Mouse (Mus musculus): ENCODE data around the gene Cdh1. TPM values are rescaled to one million over a fixed set of nuclear protein-coding genes. Genes with fewer than 3 reads are reported as not detected.

The Cdh1 gene
- total and polyA plus RNA-seq, 3 experiments, result 2.4 TPM; not detected in 2

- peak; percentile 72 for TF ChIP-seq CTCF (IDR thresholded peaks at IDR 0.05)
- TF ChIP-seq EP300 (IDR thresholded peaks at IDR 0.05; ENCODE audit: insufficient read depth, low read depth, low read length), result no peak
- intact Hi-C loops (cut with DNase I), result no loop called here
- no peak for DNase-seq
- no peak overlapping the region for H3K4me3 ChIP-seq
- no peak overlapping the region for H3K9ac ChIP-seq (ENCODE audit: low read depth, low read length)
- no peaks in the 10 kb centered on the region for H3K4me1 ChIP-seq (ENCODE audit: control insufficient read depth, insufficient read depth, low read length)
- H3K27ac ChIP-seq, result no peak overlapping the region
- no peaks in the 10 kb centered on the region; the same call in 1 of the 2 replicates for H3K79me2 ChIP-seq (replicated peaks; ENCODE audit: control insufficient read depth, insufficient read depth, low read length)
- no peaks in the 10 kb centered on the region for H3K36me3 ChIP-seq (ENCODE audit: control insufficient read depth, insufficient read depth, low read length)
- H3K27me3 ChIP-seq (ENCODE audit: control insufficient read depth, insufficient read depth, low read length), result no peaks in the 10 kb centered on the region
- WGBS, result 0% methylated on average over 4 of the region's 4 CpGs
Observed at GRCm38 (mm10) chr8:106687479-106687878, 84.3 kb downstream of the Cdh1 start.

DNA sequence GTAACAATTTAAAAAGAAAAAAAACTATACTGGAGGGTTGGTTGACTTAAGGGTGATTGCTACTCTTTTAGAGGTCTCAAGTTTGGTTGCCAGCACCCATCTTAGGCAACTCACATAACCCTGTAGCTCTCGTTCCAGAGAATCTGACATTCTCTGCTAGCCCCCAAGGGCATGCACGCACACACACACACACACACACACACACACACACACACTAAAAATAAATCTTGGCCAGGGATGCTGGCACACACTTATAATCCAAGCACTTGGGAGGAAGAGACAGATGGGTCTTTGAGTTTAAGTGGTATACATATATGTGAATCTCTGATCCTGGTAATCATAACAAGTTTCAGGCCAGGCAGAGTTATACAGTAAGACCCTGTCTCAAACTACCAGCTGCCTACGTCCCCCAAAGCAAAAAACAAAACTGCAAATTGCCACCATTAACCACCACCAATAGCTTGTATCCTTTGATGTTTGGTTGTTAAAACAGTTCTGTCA lies 94.6 kb downstream of the Cdh1 start:
- 53% methylated on average over 3 of the region's 3 CpGs for WGBS
- Histone ChIP-seq H3K36me3 (ENCODE audit: control insufficient read depth, insufficient read depth, low read length) (peaks cover 2% of the 10 kb centered on the region), H3K4me3 (no peak overlapping the region), H3K79me2 (replicated peaks; ENCODE audit: control insufficient read depth, insufficient read depth, low read length) (no peaks in the 10 kb centered on the region), H3K9ac (ENCODE audit: low read depth, low read length) (no peak overlapping the region), H3K27me3 (ENCODE audit: control insufficient read depth, insufficient read depth, low read length) (no peaks in the 10 kb centered on the region), H3K4me1 (ENCODE audit: control insufficient read depth, insufficient read depth, low read length) (no peaks in the 10 kb centered on the region), H3K27ac (peak overlapping the region; percentile 2; the same call in 1 of the 2 replicates)
- TF ChIP-seq EP300 (IDR thresholded peaks at IDR 0.05; ENCODE audit: insufficient read depth, low read depth, low read length) (peak; percentile 47; the same call in 1 of the 2 replicates), POLR2A (IDR thresholded peaks at IDR 0.05; ENCODE audit: insufficient read depth, low read depth, low read length) (no peak)
- intact Hi-C loops (cut with DNase I), result no loop called here
- peak in 1 of 2 experiments; percentile 28 for DNase-seq

- Histone ChIP-seq H3K4me3 (no peak overlapping the region), H3K27ac (no peak overlapping the region), H3K4me1 (ENCODE audit: control insufficient read depth, insufficient read depth, low read length) (peaks cover 4% of the 10 kb centered on the region), H3K27me3 (ENCODE audit: control insufficient read depth, insufficient read depth, low read length) (no peaks in the 10 kb centered on the region), H3K79me2 (replicated peaks; ENCODE audit: control insufficient read depth, insufficient read depth, low read length) (no peaks in the 10 kb centered on the region), H3K9ac (ENCODE audit: low read depth, low read length) (no peak overlapping the region), H3K36me3 (ENCODE audit: control insufficient read depth, insufficient read depth, low read length) (peaks cover 5% of the 10 kb centered on the region)
- DNase-seq, result peak; percentile 64 to 84
- intact Hi-C loops (cut with DNase I), result loop anchor here (1.0 kb wide), 1 partner anchor 188 kb away; no protein-coding TSS in a partner anchor
- WGBS, result 59% methylated on average over 5 of the region's 5 CpGs
- no peak for TF ChIP-seq POLR2A (IDR thresholded peaks at IDR 0.05; ENCODE audit: insufficient read depth, low read depth, low read length)
- TF ChIP-seq CTCF (IDR thresholded peaks at IDR 0.05), result peak; percentile 100; the same call in 1 of the 2 replicates
- peak; percentile 72; the same call in 1 of the 2 replicates for TF ChIP-seq EP300 (IDR thresholded peaks at IDR 0.05; ENCODE audit: insufficient read depth, low read depth, low read length)
Observed at GRCm38 (mm10) chr8:106699588-106699987, 96.4 kb downstream of the Cdh1 start.

DNA sequence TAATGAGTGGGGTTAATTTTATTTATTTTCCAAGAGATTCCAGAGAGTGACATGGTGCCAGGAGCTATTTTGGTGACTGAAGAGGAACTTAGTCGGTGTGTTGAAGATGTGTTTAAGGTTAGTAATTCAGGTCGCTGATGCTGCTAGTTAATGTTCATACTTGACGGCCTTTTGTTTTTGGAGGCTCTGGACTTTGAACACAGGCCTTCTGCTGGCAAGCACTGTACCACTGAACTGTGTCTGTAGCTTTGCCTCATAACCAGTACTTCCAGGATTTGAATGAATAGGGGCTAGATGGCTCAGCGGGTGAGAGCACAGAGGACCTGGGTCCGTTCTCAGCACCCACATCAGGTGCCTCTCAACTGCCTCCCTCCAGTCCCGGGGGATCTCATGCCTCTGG lies 97.0 kb downstream of the Cdh1 start:
- H3K36me3 ChIP-seq (ENCODE audit: control insufficient read depth, insufficient read depth, low read length), result peaks cover 5% of the 10 kb centered on the region
- no peak overlapping the region for H3K9ac ChIP-seq (ENCODE audit: low read depth, low read length)
- no peaks in the 10 kb centered on the region for H3K27me3 ChIP-seq (ENCODE audit: control insufficient read depth, insufficient read depth, low read length)
- WGBS, result 78% methylated on average over 6 of the region's 6 CpGs
- H3K4me3 ChIP-seq, result no peak overlapping the region
- peaks cover 6% of the 10 kb centered on the region for H3K4me1 ChIP-seq (ENCODE audit: control insufficient read depth, insufficient read depth, low read length)
- no peak overlapping the region for H3K27ac ChIP-seq
- intact Hi-C loops (cut with DNase I), result no loop called here
- TF ChIP-seq EP300 (IDR thresholded peaks at IDR 0.05; ENCODE audit: insufficient read depth, low read depth, low read length) (no peak), CTCF (IDR thresholded peaks at IDR 0.05) (no peak), POLR2A (IDR thresholded peaks at IDR 0.05; ENCODE audit: insufficient read depth, low read depth, low read length) (no peak)
- no peaks in the 10 kb centered on the region for H3K79me2 ChIP-seq (replicated peaks; ENCODE audit: control insufficient read depth, insufficient read depth, low read length)
- no peak for DNase-seq

GRCm38 (mm10) chr8:106701360-106701759 lies 98.2 kb downstream of the Cdh1 start:
- Histone ChIP-seq H3K4me3 (no peak overlapping the region), H3K79me2 (replicated peaks; ENCODE audit: control insufficient read depth, insufficient read depth, low read length) (no peaks in the 10 kb centered on the region), H3K27ac (no peak overlapping the region), H3K27me3 (ENCODE audit: control insufficient read depth, insufficient read depth, low read length) (no peaks in the 10 kb centered on the region), H3K4me1 (ENCODE audit: control insufficient read depth, insufficient read depth, low read length) (peaks cover 11% of the 10 kb centered on the region), H3K9ac (ENCODE audit: low read depth, low read length) (no peak overlapping the region), H3K36me3 (ENCODE audit: control insufficient read depth, insufficient read depth, low read length) (peaks cover 7% of the 10 kb centered on the region)
- TF ChIP-seq POLR2A (IDR thresholded peaks at IDR 0.05; ENCODE audit: insufficient read depth, low read depth, low read length) (no peak), CTCF (IDR thresholded peaks at IDR 0.05) (no peak), EP300 (IDR thresholded peaks at IDR 0.05; ENCODE audit: insufficient read depth, low read depth, low read length) (no peak)
- intact Hi-C loops (cut with DNase I), result no loop called here
- 91% methylated on average over 3 of the region's 3 CpGs for WGBS
- DNase-seq, result no peak

- Histone ChIP-seq H3K4me1 (ENCODE audit: control insufficient read depth, insufficient read depth, low read length) (peaks cover 12% of the 10 kb centered on the region), H3K36me3 (ENCODE audit: control insufficient read depth, insufficient read depth, low read length) (peaks cover 7% of the 10 kb centered on the region), H3K79me2 (replicated peaks; ENCODE audit: control insufficient read depth, insufficient read depth, low read length) (no peaks in the 10 kb centered on the region), H3K27me3 (ENCODE audit: control insufficient read depth, insufficient read depth, low read length) (no peaks in the 10 kb centered on the region), H3K4me3 (peak overlapping the region; percentile 15), H3K27ac (peak overlapping the region; percentile 88), H3K9ac (ENCODE audit: low read depth, low read length) (peak overlapping the region; percentile 62)
- intact Hi-C loops (cut with DNase I), result no loop called here
- WGBS, result 45% methylated on average over 9 of the region's 9 CpGs
- TF ChIP-seq EP300 (IDR thresholded peaks at IDR 0.05; ENCODE audit: insufficient read depth, low read depth, low read length), result no peak
- no peak for TF ChIP-seq POLR2A (IDR thresholded peaks at IDR 0.05; ENCODE audit: insufficient read depth, low read depth, low read length)
- TF ChIP-seq CTCF (IDR thresholded peaks at IDR 0.05), result no peak
- peak in 1 of 2 experiments; percentile 36 for DNase-seq
Observed at GRCm38 (mm10) chr8:106704199-106704900, 101.2 kb downstream of the Cdh1 start.
